Mouse (Mus musculus) embryo, embryonic 10 days (tissue): ENCODE measurements at regions not wholly inside any gene's neighbourhood (a gene's known extent, or its start where the extent isn't known, plus 50 kb on each side); places are given as distances from the start of the nearest gene placed in this dataset.
A peak's percentile ranks its signal among the peaks of the same experiment; 100 is the strongest.
"Not testable (repeated sequence)": the region's sequence is repeated elsewhere in the genome, so short reads cannot be mapped to it uniquely, and the experiment has no call there.

ENCODE experiments used
- DNase-seq: peaks from one replicate; pipeline ENCODE4 v3.0.0-alpha.2; 2015; ENCODE audit warnings: low spot score

GRCm38 (mm10) chr15:93094202-93095135 lies 180.5 kb downstream of the Gxylt1 start:
- peak; percentile 32 for DNase-seq

GRCm38 (mm10) chr15:93091396-93091795 lies 183.6 kb downstream of the Gxylt1 start:
- DNase-seq = no peak

- DNase-seq = peak; percentile 68
These were observed 185.6 kb downstream of the Gxylt1 start for GRCm38 (mm10) chr15:93089347-93089746.

DNA sequence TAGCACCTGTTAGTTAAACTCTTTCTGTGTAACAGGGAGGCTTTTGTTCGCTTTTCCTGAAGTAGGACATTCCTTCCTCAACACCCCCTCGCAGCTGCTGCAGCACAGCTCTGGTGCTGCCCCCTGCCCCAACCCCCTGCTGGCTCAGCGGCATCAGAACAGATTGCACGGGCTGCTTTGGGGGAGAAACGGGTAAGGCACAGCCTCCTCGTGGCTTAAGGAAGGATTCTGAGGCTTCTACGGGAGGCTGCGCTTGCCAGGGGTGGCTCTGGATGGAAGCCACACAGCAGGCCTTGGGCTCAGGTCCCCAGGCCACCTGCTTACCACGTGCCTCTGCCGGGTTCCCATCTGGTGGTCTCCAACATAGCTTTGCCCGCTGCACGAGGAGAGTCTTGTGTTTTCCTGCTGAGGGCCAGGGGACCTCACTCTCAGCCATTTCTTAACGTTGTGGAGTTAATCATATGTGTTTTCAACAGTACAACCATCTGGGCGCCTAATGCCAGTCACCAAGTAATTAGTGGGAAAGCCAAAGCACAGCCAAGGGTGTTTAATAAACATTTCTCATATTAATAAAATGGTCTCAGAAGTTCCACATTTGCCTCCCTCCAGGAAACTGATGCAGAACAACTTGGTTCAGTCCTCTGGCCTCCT lies 189.9 kb downstream of the Gxylt1 start:
- no peak for DNase-seq

DNA sequence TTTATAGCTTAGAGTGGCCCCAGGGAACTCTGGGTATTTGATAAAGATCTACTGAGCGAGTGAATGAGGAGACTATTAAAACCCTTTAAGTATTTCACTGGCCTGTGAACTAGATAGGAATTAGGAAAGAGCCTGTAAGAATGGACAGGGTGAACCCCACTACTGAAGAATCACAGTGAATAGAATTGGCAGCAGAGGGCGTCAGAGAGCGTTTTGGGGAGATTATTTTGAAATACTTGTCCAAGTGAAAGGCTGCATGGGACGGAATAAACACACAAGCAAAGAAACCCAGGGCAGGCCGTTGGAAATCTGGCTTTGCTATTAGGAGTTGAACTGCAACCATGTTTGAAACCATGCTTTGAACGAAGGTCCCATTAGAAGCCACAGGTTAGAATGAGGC lies 200.9 kb downstream of the Gxylt1 start:
- no peak for DNase-seq

GRCm38 (mm10) chr15:93062213-93063131 lies 212.5 kb downstream of the Gxylt1 start:
- peak; percentile 31 for DNase-seq

GRCm38 (mm10) chr15:93053471-93053870 lies 221.5 kb downstream of the Gxylt1 start:
- no peak for DNase-seq

GRCm38 (mm10) chr15:93027185-93027584 lies 247.8 kb downstream of the Gxylt1 start:
- peak; percentile 43 for DNase-seq

DNA sequence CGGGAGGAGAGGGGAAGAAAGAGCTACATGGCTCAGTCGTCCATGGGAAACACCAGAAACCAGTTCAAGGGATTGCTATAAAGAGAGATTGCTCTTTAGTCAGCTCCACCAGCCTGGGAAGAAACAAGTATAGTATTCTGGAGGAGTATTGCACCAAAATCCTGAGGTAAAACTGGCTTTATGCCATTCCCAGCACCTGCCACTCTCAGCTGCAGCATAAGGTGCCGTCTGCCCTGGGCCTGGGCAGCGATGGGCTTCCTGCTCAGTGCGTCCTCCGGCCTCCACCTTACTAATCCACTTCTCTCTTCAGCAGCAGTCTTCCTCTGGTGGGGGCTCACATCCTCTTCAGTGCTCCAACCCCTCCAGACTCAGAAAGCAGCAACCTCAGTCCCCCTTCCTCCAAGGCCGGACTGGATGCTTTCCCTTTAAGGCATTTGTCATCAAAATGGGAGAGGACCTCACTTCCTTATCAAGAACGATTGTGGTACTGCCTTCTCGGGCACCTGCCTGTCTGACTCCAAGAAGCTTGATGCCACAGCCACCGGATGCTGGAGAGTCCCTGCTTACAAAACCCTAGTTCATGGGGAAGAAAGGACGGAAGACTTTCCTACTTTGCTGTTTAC lies 248.4 kb downstream of the Gxylt1 start:
- no peak for DNase-seq

DNA sequence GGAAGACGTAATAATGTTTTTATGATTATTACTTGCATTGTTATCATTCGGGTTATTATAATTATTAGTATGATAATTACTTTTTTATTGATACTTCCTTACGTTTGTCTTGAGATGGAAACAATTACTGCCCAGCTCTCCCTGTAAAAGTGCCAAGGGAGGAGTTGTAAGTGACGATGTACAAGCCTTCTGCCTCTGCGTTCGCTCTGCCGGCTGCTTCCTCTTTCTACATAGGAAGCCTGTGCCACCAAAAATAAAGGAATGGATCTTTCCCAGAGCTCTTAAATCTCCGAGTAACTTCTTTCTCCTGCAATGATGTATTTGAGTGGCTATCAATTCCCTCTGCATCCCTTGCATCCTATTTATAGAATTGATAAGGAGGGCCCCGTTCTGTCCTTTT lies 249.2 kb downstream of the Gxylt1 start:
- no peak for DNase-seq

DNA sequence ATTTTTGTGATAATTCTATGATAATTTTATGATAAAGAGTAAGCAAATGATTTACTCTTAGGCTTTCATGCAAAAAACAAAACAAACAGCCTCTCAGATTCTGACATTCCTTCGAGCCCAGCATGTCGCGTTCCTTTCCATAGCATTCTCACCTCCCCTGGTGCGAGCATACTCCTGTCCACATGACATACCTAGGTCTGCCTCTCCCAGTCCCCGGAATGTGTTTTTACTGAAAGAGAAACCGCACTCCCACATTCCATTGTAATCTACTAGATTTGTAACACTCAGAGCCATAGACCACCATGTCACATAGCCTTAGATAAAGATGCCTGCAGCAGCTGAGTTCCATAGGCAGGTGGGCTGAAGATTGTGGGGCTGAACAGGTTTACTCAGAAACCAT lies 250.8 kb downstream of the Gxylt1 start:
- no peak for DNase-seq

- DNase-seq = no peak
These were observed 263.8 kb downstream of the Gxylt1 start for GRCm38 (mm10) chr15:93011166-93011565.

GRCm38 (mm10) chr15:93010629-93011028 lies 264.4 kb downstream of the Gxylt1 start:
- DNase-seq = peak; percentile 26

DNA sequence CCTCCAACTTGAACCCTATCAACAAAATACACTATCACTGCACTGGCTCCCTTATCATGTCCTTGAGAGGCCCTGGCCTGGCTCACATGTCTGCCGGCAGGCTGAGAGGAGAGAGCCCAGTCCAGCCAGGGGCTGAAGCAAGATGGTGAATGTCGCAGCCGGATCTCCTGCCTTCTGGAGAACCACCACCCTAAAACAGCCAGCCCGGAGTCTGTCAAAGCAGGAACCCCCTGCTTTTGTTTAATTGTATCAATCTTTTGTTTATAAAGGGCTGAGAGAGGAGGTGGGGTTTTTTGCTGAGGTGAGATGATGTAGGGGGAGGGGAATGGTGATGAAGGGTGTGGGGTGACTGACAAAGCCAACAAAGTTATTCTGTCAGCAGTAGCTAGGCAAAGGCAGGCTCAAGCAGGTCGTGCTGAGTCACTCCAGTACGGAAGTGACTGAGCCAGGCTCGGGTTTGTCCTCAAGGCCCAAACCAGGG lies 269.2 kb downstream of the Gxylt1 start:
- DNase-seq = no peak

GRCm38 (mm10) chr15:93005186-93005585 lies 269.8 kb downstream of the Gxylt1 start:
- DNase-seq = not testable (repeated sequence)

DNA sequence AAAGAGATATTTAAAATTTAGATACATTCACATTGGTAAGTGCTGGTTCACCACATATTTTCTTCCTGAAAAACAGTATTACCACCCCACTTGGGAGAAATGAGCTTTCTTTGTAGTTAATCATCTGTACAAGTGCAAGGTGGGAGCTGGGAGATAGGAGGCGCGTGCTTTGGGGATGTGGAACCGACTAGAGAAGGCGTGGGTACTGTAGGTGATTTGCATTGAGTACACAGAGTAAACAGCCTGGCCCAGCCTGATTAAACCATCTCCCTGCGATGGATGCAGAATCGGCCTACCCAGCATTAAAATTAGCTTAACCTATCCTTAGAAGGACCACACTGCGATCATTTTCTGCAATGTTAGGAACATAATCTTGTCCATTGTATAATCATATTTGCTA lies 270.4 kb downstream of the Gxylt1 start:
- no peak for DNase-seq

- DNase-seq = peak; percentile 40
These were observed 271.7 kb downstream of the Gxylt1 start for GRCm38 (mm10) chr15:93003233-93003632.

GRCm38 (mm10) chr15:93002002-93002904 lies 272.7 kb downstream of the Gxylt1 start:
- DNase-seq = peak; percentile 59

- DNase-seq = peak; percentile 50
These were observed 273.5 kb downstream of the Gxylt1 start for GRCm38 (mm10) chr15:93001346-93002001.

GRCm38 (mm10) chr15:93000121-93000520 lies 274.9 kb downstream of the Gxylt1 start:
- DNase-seq = no peak
